Mouse (Mus musculus) gastrocnemius, adult 2 months (tissue): Measurements from ENCODE around the gene 5730455P16Rik. TPM values are rescaled to one million over a fixed set of nuclear protein-coding genes. Genes with fewer than 3 reads are reported as not detected.
"Not testable (repeated sequence)": the region's sequence is repeated elsewhere in the genome, so short reads cannot be mapped to it uniquely, and the experiment has no call there.

Experiments used
- DNase-seq: peaks from one replicate; pipeline ENCODE4 v3.0.0; 2022
- H3K27ac ChIP-seq: fragments of 200-600 bp; 2 replicates; pipeline ENCODE4 v1.8.1; 2022; ENCODE audit warnings: mild to moderate bottlenecking
- H3K4me3 ChIP-seq: fragments of 200-600 bp; 2 replicates; pipeline ENCODE4 v1.8.1; 2022; ENCODE audit warnings: mild to moderate bottlenecking, moderate library complexity
- CTCF ChIP-seq: fragments of 200-600 bp; IDR thresholded peaks from 2 replicates; pipeline ENCODE4 v1.8.1; 2022; ENCODE audit warnings: antibody characterized with exemption, mild to moderate bottlenecking, moderate library complexity
- intact Hi-C: fragments of 180-260 bp; cut with DNase I; formaldehyde crosslinking; loops from one replicate; pipeline ENCODE4 v1.15.1; 2025
- total RNA-seq, 2 experiments: library from RNA; stranded (reverse); gene quantifications; 2 replicates each; pipeline ENCODE4 v1.2.3; 2021

5730455P16Rik gene
- total RNA-seq, 2 experiments from 2014 or later = 36.4 to 37.9 TPM

DNA sequence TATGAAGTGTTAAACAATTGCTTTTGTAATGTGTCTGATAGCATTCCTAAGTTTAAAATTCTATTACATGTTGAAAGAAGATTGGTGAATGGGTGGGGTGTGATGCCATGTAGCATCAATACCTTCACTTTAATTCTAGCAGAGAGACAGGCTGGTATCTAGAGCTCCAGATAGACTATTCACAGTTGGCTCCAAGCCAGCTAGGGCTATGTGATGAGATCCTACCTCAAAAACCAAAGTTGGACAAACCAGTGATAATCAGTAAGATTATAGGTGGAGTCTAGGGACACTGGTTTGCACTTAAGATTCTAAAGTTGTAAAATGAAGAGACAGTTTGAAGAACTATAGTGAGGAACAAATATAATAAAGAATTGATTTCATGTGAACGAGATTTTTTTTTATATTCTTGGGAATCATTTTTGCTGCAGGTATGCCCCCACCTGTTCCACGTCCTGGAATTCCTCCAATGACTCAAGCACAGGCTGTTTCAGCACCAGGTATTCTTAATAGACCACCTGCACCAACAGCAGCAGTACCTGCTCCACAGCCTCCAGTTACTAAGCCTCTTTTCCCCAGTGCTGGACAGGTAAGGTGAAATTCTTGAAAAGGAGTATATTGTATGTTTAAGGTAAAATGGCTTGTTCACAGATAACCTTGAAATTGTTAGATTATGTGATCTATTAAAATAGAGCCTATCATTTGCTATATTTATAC lies 13.7 kb upstream of the 5730455P16Rik start:
- TF ChIP-seq CTCF = no peak
- Histone ChIP-seq H3K27ac (no peak overlapping the region), H3K4me3 (no peak overlapping the region)
- intact Hi-C loops = no loop called here
- DNase-seq = no peak

DNA sequence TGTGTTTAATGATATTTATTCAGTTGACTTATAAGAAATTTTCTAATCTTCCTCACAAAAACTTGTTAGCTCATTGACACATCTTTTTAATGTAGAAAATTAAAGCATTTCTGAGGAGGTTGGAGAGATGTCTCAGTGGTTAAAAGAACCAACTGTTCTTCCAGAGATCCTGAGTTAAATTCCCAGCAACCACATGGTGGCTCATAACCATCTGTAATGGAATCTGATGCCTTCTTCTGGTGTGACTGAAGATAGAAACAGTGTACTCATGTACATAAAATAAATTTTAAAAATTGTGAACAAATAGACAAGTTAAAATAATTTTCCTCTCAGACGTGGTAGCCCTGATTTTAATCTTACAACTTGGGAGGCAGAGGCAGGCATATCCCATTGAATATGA lies 12.1 kb upstream of the 5730455P16Rik start:
- intact Hi-C loops = no loop called here
- no peak for DNase-seq
- no peak for TF ChIP-seq CTCF
- no peak overlapping the region for H3K27ac ChIP-seq
- no peak overlapping the region for H3K4me3 ChIP-seq

DNA sequence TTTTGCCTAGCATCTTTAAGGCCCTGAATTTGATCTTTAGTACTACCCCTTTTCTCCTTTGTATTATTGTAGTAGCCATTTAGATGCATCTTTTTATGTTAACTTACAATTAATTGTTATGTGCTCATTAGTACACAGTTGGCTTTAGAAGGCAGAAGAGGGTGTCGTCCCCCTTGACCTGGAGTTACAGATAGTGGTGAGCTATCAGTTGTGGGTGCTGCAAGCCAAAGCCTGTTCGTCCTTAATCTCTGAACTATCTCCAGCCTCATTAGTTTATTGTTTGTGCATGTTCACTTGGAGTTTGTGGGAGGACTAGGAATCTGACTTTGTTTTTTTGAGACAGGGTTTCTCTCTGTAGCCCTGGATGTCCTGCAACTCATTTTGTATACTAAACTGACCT lies 9.0 kb upstream of the 5730455P16Rik start:
- peak overlapping the region; percentile 84 for H3K4me3 ChIP-seq
- no peak overlapping the region for H3K27ac ChIP-seq
- intact Hi-C loops = no loop called here
- DNase-seq = no peak
- no peak for TF ChIP-seq CTCF

DNA sequence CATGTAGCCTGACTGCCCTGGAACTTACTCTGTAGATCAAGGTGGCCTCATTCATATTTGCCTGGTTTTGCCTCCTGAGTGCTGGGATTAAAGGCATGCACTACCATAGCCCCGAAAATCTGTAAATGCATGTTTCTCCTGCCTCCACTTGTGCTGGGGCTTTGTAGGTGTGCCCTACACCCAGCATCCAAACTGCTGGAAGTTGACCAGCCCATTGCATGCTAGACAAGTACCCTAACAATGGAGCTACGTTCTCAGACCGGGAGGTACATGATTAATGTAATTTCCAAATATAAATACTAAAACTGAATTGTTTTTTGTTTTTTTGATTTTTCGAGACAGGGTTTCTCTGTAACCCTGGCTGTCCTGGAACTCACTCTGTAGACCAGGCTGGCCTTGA lies 7.2 kb upstream of the 5730455P16Rik start:
- H3K27ac ChIP-seq = peak overlapping the region; percentile 95; the same call in 1 of the 2 replicates
- intact Hi-C loops = no loop called here
- DNase-seq = no peak
- peak overlapping the region; percentile 84 for H3K4me3 ChIP-seq
- TF ChIP-seq CTCF = no peak

DNA sequence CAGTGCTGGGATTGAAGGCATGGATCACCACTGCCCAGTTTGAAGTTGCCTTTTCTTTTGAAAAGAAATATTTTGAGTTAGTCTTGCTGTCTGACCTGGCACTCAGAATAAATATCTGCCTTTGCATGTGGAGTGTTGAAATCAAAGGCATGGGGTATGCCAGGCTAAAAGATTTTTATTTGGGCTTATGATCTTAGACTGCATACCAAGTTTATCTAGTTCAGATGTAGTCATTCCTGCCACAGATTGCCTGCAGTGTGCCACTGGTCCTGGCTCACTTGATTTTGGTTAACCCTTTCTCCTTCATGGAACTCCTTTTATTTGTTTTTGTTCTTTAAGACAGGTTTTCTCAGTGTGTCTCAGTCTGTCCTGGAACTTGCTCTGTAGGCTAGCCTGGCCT lies 6.6 kb upstream of the 5730455P16Rik start:
- Histone ChIP-seq H3K4me3 (peak overlapping the region; percentile 84), H3K27ac (peak overlapping the region; percentile 95)
- no peak for TF ChIP-seq CTCF
- intact Hi-C loops = no loop called here
- no peak for DNase-seq

DNA sequence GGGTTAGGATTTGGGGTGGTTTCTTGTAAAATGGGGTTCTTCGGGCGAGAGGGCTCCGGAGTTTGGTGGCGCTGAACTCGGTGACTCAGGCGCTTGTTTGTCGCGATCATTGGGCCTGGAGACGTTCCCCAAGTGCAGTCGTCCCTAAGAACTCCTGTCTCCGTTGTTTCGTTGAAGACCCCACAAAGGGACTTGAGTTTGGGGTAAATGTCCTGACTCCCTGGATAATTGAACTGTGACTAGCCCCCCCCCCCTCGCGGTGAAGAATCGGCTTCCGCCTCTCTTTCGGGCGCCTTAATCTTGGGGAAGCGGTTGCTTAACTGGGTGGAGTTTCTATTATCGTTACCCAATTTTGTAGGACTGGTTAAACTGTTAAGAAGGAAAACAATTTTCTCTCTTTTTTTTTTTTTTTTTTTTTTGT lies 5.8 kb upstream of the 5730455P16Rik start:
- DNase-seq = no peak
- Histone ChIP-seq H3K27ac (peak overlapping the region; percentile 95), H3K4me3 (peak overlapping the region; percentile 84)
- no peak for TF ChIP-seq CTCF
- intact Hi-C loops = no loop called here

DNA sequence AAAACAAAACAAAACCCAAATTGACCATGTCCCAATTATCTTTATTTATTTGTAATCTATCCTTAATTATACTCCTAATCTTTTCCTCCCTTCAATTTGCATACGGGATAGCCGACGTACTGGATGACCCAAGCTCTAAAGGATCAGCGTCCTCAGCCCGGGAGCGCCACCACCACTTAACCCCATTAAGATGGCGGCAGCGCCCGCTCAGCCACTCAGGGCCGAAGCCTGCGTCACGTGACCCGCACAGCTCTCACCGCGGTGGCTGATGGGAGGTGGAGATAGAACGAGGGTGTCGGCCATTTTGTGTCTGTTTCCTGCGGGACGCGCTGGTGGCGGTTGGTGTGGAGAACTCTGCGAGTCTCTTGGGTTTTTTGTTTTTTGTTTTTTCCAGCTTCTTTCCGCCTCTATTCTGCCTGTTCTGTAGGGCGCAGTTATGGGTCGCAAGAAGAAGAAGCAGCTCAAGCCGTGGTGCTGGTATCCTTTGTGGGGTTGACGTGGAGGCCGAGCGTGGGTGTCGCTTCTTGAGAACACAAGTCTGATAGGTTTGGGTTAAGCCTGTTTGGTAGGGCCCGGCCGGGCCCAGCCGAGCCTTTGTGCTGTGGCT lies 5.3 kb upstream of the 5730455P16Rik start, which contains the start of gene Zfp207:
TSS of gene Zfp207 (plus strand) at position 261 of the 607 bp plus-strand sequence.
- intact Hi-C loops = no loop called here

DNA sequence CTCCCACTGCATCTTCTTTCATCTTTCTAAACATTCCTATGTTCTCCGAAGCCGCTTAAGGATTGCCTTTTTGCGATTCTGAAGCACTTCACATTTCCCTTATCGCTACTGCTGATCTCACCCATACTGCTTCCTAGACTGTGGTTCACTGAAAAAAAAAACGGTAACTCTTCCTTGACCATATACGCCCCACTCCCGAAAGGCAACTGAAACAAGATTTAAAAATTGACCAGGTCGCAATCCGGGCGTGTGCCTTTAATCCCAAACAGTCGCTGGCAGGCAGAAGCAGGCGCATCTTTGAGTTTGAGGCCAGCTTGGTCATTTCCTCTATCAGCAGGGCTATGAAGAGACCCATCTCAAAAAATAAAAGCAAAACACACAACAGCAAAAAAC lies 4.8 kb upstream of the 5730455P16Rik start:
- TF ChIP-seq CTCF = no peak
- intact Hi-C loops = no loop called here
- Histone ChIP-seq H3K27ac (peak overlapping the region; percentile 95), H3K4me3 (peak overlapping the region; percentile 84)
- peak; percentile 31 for DNase-seq

More for the DNA sequence above, 5.3 kb upstream of the 5730455P16Rik start, which contains the start of gene Zfp207:
- H3K4me3 ChIP-seq = peak within 1 kb of the TSS; percentile 84
- DNase-seq = peak; percentile 99
- H3K27ac ChIP-seq = peak within 1 kb of the TSS; percentile 95
- TF ChIP-seq CTCF = no peak

DNA sequence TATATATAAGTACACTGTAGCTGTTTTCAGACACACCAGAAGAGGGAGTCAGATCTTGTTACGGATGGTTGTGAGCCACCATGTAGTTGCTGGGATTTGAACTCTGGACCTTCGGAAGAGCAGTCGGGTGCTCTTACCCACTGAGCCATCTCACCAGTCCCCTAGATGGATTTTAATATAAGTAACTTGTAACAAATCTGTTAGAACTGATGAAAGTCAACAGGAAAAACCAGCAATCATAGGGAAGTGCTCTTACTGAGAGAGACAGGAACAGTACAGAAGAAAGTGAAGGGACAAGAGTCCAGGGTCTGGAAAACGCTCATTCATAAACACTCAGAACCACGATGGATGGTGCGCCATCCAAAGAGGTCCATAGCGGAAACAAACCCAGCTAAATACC lies 1.4 kb upstream of the 5730455P16Rik start:
- H3K27ac ChIP-seq, intact Hi-C loops, H3K4me3 ChIP-seq, DNase-seq: not testable (repeated sequence)

DNA sequence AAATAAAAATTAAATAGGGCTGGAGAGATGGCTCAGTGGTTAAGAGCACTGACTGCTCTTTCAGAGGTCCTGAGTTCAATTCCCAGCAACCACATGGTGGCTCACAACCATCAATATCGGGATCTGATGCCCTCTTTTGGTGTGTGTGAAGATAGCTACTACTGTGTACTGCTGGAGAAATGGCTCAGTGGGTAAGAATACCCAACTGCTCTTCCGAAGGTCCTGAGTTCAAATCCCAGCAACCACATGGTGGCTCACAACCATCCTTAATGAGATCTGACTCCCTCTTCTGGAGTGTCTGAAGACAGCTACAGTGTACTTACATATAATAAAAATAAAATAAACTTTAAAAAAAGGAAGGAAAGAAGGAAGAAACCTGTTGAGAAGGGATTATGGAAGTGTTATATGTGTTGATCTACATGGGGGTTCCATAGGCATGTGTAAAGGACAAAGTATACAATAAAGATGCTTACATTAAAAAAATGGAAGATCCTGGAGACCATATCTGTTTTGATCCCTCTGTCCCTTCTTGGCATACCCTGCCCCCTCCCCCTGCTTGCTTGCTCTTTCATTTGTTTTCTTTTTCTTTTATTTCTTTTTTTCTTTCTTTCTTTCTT lies 726 bp upstream of the 5730455P16Rik start:
- intact Hi-C loops, DNase-seq: not testable (repeated sequence)
- Histone ChIP-seq H3K27ac (peak overlapping the region; percentile 93), H3K4me3 (peak overlapping the region; percentile 100)

DNA sequence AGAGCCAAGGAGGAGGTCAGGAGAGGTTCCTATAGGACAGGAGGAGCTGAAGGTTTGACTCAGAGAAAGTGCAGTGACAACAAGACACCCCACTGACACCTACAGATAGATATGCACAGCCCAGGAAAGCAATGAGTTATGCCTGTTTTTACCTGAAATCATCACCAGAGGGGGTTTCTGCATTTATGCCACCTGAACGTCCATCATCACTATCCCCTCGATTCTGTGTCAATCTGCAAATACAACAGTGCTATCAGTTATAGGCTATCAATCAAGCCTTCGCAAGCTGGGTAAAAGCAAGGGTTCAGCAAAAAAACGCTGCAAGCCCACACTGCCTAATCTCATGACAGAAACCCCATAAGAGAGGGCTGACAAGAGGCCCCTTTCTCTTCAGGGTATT lies 1.2 kb downstream of the 5730455P16Rik start:
- intact Hi-C loops = no loop called here
- Histone ChIP-seq H3K4me3 (no peak overlapping the region), H3K27ac (no peak overlapping the region)
- no peak for TF ChIP-seq CTCF
- DNase-seq = no peak

DNA sequence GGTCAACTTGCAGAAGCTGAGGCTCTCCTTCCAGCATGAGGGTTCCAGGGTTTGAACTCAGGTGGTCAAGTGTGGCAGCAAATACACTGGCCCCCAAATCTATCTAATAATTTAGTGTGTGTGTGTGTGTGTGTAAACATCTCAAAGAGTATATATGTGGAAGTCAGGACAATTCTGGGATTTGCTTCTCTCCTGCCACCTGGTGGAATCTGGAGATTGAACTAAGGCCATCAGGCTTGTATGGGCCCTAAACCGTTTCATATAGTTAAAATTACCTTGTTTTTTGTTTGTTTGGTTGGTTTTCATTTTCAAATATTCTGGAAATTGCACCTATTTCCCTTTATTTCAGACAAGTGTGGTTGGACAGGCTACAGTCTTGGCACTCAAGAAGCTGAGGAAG lies 8.9 kb downstream of the 5730455P16Rik start:
- no peak overlapping the region for H3K4me3 ChIP-seq
- H3K27ac ChIP-seq = no peak overlapping the region
- intact Hi-C loops = no loop called here
- DNase-seq = no peak
- no peak for TF ChIP-seq CTCF

DNA sequence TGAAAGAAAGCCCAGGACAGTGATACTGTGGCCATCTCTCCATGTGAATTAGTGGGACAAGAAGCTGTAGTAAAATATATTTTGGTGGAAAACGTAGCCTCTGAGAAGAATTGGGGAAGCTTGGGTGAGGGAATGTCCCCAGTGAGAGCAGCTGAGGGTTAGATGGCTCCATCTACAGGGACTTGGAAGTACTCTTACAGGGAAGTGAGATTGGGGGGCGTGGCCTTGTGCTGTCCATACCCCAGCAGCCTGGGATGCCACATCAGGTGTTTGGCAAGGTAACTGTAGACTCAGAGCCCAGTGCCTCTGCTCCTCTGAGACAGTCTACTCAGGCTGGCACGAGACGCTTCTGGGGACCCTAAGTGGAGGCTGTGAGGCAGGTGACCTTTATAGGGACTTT lies 23.0 kb downstream of the 5730455P16Rik start:
- TF ChIP-seq CTCF = no peak; the same call in 1 of the 2 replicates
- H3K27ac ChIP-seq = no peak overlapping the region
- intact Hi-C loops = loop anchor here (5.0 kb wide), 1 partner anchor 53 kb away; the partner anchor contains the start of gene Rhbdl3
- no peak overlapping the region for H3K4me3 ChIP-seq
- peak; percentile 29 for DNase-seq
